Mouse (Mus musculus) adrenal gland (tissue): ENCODE data around the gene Thop1.
"Not testable (repeated sequence)": the region's sequence is repeated elsewhere in the genome, so short reads cannot be mapped to it uniquely, and the experiment has no call there.

Source experiments
- intact Hi-C: fragments of 180-260 bp; cut with DNase I; formaldehyde crosslinking; loops from one replicate; pipeline ENCODE4 v1.15.1; 2025
- long read RNA-seq, 2 experiments: library from polyadenylated mRNA; unstranded; transcript quantifications; one replicate each; pipeline ENCODE4 v2.0.0; 2020; ENCODE audit warnings: borderline replicate concordance in 1 of 2; ENCODE audit not compliant: insufficient replicate concordance in 1 of 2

The Thop1 gene
- long read RNA-seq, experiment 1, transcript Thop1-201 (13 exons, 2,832 nt) = major isoform, 20 of 27 reads
- long read RNA-seq, experiment 1, partial matches to known transcripts = 4 of 27 reads
- long read RNA-seq, experiment 1, other reads (novel, unspliced or antisense) = 3 of 27 reads
- long read RNA-seq, experiment 2, transcript Thop1-201 (13 exons, 2,832 nt) = major isoform, 16 of 21 reads
- long read RNA-seq, experiment 2, partial matches to known transcripts = 5 of 21 reads
- long read RNA-seq, experiment 2, other reads (novel, unspliced or antisense) = 0 of 21 reads

DNA sequence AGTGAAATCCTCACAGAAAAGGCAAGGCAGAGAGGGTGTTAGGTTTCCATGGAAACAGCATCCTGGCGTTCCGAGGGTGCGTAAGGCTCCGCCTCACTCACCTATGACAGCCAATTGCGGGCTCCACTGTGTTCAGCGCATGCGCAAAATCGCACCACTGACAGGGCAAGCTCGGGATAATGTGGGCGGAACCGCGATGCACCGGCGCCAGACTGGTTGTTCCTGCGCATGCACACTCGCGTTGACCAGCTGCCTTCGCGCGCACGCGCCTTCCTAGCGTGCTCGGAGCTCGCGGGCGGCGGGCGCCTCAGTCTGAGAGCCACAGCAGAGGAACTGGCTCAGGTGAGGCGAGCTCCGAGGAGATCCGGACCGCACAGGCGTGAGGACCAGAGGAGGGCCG lies at the start of gene Thop1:
Gene Thop1, plus strand, starts transcription at position 200 of the 400 bp plus-strand sequence.
- intact Hi-C loops = loop anchor here (5.0 kb wide), 1 partner anchor 32 kb away; no protein-coding TSS in a partner anchor

DNA sequence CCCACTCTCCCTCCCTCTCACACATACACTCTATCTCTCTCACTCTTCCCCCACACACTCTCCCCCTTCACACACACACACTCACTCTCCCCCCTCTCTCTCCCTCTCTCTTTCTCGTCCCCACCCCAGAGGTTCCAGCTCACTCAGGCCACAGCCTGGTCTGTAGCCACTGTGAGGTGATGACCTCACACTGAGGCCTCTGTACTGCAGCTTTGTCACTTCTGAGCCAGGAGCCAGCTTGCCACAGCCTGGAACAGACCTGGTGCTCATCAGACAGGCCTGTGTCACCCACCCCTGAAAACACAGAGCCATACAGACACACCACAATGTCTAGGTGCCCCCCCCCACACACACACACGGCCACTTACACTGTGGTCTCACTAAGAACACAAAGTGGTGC lies 49.6 kb upstream of the Thop1 start:
- intact Hi-C loops = no loop called here

DNA sequence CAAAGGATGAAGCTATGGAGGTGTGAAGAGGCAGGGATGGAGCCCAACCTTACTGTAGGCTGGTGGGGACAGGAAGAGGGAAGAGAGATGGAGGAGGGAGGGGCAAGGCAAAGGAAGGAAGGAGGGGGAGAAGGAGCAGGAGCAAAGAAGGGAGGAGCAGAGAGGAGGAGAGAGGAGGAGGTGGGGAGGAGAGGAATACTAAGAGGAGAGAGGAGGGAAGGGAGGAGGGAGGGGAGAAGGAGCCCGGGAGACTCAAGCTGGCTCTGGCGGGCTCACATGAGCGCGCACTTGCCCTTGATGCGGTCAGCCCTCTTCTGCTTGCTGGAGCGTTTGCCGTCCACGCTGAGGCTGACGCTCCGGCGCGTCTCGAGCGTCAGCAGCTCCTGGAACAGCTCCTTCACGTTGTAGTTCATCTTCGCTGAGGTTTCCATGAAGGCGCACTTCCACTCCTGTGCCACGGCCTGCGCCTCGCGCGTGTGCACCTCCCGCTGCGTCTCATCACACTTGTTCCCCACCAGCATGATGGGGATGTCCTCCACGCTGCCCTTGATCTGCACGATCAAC lies 48.2 kb upstream of the Thop1 start:
- intact Hi-C loops = no loop called here

DNA sequence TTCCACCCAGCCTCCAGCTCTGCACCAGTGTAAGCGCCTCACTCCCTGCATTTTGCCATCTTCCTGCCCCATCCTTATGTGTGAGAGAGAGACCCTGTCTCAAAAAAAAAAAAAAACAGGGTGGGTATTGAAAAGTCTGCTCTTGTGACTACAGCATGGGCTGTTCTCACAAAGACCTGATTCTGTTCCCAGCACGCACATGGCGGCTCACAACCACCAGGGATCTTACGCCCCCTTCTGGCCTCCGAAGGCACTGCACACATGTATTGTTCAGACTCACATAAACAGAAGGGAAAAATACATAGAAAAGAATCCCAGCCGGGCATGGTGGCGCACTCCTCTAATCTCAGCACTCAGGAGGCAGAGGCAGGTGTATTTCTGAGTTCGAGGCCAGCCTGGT lies 47.1 kb upstream of the Thop1 start:
- intact Hi-C loops = no loop called here

DNA sequence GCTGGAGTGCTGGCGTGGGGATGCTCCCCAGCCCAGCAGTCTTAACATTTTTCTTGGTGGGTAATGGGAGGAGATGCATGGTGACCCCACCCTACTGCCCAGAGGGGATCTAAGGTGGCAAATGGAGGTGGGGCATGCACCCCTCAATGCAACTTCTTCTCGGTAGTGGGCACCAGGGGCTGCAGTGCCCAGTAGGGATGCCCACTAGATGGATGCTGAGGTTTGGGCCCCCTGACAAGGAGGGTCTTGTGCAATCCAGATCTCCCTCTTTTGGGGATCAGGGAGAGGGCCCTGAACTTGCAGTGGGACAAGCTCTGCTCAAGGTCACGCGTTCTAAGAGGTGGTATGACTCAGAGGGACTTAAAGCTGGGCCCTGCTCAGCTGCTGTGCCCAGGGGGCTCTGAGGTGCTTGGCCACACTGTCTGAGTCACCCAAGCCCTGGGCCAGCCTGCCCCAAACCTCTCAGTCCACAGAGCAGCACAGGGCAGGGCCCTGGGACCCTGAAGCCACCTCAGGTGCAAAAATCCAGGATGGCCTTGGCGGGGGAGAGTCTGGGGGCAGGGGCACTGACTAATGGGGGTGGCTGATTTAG lies 45.4 kb upstream of the Thop1 start:
- intact Hi-C loops = no loop called here

DNA sequence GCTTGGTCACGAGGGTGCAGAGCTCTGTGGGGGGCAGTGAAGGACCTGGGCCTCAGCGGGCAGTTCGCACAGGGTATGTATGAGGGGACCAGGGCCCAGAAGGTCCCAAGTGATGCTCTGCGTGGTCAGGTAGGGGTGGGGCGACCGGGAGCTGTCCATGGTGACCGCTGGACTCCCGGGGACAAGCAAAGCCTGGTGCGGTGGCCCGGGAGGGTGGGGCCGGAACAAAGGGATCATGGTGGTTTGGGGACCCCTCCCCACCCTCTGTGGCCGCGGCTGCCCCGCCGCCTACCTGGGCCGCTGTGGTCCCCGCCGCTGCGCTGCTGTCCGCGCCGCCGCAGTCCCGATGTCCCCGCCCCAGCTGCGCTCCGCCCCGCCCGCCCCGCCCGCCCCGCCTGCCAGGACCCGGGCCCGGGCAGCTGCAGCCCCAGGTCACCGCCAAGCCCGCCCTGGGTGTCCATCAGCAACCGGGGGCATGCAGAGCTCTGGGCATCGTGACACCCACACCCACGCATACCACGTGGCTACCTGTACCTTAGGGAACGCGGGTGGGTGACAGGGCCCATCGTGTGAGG lies 44.7 kb upstream of the Thop1 start:
- intact Hi-C loops = no loop called here

DNA sequence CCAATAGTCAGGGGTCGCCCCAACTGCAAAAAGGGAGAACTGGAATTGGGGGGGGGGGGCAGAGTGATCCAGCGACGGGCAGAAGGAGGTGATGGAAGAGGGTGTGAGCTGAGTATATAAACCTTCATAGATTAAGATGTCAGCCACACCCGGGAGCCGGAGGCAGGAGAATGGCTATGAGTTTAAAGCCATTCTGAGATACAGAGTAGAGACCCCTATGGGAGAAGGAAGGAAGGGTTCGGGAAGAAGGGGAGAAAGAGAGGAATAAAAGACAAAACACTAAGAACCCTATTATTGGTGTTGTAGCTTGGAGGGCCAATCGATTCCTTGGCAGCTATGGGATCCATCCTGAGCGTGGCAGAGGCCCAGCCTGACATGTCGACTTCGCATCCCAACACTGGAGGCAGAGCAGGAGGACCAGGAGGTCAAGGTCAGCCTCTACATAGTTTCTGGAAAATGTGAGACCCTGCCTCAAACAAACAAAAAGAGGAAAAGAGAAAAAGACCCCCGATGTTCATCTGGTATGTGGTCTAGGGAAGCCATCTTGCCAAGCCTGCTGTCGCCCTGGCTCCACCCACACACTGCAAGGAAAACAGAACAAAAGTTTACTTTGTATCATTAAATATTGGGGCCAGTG lies 44.1 kb upstream of the Thop1 start, which contains the start of gene Diras1:
Gene Diras1, minus strand, starts transcription at position 24 of the 637 bp plus-strand sequence.
- intact Hi-C loops = no loop called here

DNA sequence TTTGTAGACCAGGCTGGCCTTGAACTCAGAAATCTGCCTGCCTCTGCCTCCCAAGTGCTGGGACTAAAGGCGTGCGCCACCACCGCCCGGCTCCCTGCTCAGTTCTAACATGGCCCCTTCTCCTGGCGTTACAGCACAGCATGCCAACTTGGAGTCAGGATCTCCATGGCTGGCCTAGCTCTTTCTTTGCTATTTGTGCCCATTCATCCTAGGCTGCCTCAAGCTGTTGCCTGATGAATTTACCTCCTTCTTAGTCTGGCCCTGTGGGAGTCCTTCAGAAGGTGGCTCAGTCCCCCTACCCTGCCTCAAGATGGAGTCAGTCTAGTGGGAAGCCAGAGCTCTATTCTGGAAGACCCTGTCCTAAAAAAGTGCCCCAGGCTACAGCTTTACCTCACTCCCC lies 43.0 kb upstream of the Thop1 start:
- intact Hi-C loops = no loop called here

DNA sequence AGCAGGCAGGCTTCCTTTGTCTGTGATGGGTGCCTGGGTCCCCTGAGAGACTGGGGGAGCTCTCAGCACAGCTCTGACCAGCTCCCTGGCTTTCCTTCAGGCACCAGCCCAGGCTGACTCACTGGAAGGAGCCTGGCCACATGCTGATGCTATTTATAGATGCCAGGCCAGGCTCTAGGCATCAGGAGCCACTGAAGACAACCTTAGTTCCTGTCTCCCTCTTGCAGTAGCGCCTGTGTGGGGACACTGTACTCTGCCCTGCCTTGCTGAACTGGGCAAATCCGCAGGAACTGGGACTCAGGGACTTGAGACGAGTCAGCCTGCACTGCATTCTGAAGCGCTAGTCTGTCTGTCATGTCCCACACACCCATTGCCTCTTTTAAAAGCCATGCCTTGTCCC lies 42.5 kb upstream of the Thop1 start:
- intact Hi-C loops = no loop called here

DNA sequence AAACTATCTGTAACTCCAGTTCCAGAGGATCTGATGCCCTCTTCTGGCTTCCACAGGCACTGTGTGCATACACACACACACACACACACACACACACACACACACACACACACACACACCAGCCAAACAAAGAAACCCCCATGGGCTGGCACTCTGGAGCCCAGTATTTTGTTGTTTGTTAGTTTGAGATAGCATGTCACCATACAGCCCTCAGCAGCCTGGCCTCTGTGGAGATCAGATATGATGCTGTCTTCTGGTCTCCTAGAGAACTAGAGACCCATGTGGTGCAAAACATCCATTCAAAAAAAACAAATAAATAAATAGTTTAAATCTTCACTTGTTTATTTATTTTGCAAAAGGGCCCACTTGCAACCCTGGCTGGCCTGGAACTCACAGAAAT lies 41.6 kb upstream of the Thop1 start:
- intact Hi-C loops = no loop called here

DNA sequence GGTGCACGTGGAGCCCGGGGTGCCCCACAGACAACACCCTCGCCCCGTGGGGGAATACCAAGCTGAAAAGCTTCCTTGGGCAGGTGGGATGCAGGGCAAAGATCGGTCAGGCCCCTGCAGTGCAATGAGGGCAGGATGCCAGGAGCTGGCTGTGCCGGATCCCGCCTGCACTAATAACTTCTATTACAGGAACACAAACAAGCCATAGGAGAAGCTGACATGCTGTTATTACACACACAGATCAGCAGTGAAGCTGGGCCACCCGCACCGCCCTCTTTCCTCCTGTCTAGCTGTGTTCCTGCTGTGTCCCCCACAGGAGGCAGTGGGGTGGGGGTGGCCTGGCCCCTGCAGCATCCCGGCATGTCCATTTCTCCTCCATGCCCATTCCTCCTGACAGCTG lies 40.8 kb upstream of the Thop1 start:
- intact Hi-C loops = no loop called here

DNA sequence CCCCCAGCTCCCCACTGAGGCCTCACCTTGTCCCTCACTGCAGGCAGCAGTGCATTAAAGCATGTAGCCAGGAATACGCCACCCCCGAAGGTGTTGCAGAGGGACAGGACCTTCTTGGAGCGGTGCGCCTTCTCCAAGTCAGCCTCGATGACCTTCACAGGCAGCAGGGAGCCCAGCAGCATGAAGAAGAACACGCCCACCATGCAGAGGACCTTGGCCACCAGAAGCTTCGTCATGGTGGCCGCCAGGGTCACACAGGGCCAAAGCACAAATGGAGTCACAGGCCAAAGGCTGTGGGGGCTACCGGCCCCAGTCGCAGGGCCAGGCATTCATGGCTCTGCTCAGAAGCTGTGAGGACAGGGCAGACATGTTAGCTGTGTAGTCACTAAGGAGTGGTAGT lies 36.2 kb upstream of the Thop1 start:
- intact Hi-C loops = no loop called here

DNA sequence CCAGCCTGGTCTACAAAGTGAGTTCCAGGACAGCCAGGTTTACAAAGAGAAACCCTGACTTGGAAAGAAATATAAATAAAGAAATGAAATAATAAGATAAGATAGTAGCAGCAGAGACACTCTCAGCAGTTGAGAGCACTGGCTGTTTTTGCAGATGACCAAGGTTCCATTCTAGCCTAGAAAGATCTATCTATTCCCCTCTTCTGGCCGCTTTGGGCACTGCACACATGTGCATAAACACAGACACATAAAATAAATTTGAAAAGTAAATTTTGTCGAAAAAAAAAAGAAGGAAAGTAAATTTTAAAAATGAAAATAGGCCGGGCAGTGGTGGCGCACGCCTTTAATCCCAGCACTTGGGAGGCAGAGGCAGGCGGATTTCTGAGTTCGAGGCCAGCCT lies 33.6 kb upstream of the Thop1 start:
- intact Hi-C loops = no loop called here

DNA sequence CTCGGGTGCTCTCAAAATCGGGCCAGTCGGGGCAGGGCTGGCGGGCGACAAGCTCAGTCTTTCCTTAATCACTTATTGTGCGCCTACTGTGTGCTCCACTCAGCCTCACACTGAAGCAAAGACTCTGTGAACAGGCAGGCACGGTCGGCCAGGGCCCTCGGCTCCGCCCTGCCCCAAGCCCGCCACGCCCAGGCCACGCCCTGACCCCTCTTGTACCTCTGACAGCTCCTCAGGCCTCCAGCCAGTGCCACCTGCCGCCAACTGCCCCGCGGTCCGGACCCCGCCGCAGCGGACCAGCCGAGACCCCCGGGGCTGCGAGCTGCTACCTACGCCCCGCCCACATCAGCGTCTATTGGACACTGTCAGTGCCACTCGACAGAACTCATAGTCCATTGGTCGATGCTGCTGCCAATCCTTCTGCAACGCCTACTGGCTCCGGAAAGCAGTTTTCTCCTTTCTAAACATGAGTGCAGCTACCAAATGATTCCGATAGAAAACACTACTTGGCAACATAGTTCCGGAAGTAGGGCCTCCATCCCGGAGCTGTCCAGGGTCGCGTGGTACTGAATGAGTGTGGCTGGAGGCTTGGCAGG lies 32.8 kb upstream of the Thop1 start, which contains the start of gene Slc39a3:
Gene Slc39a3, minus strand, starts transcription at position 439 of the 593 bp plus-strand sequence.
- intact Hi-C loops = no loop called here

DNA sequence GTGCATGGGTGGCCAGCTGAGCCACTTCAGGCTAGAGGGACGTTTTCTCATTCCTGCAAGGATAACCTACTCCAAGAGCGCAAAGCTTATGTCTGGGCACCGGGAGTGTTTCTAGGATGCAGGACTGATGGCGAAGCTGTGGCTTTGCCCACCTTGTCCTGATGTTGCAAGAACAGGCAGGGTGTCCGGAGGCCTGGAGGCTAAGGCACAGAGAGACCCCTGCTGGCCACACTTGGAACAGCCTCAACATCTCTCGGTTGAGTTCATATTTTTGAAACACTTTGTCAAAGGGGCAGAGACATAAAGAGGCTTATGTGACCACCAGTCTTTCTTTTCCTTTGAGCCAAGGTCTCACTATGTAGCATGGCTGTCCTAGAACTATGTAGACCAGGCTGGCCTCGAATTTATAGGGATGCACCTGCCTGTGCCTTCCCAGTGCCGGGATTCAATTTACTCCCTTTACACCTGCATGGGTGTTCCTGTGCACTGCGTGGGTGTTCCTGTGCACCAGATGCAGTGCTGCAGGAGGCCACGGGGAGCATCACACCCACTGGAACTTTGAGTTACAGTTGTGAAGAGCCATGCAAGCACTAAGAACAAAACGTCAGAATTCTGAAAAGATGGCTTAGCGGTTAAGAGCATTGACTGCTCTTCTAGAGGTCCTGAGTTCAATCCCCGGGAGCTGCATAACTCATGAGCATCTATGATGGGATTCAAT lies 28.2 kb upstream of the Thop1 start:
- intact Hi-C loops = loop anchor here (5.0 kb wide), 1 partner anchor 39 kb away; no protein-coding TSS in a partner anchor

DNA sequence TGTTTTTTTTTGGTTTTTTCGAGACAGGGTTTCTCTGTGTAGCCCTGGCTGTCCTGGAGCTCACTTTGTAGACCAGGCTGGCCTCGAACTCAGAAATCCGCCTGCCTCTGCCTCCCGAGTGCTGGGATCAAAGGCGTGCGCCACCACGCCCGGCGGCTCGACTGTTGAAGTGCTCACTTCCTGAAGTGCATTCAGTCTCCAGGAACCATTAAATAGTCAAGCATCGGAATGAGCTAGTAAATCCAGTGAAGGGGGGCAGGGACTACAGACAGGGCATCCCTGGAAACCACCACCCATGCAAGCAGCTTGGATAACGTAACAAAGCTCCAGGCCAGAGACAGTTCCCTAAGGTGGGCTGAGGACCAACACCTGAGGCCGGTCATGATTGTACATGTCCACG lies 24.6 kb upstream of the Thop1 start:
- intact Hi-C loops = not testable (repeated sequence)

DNA sequence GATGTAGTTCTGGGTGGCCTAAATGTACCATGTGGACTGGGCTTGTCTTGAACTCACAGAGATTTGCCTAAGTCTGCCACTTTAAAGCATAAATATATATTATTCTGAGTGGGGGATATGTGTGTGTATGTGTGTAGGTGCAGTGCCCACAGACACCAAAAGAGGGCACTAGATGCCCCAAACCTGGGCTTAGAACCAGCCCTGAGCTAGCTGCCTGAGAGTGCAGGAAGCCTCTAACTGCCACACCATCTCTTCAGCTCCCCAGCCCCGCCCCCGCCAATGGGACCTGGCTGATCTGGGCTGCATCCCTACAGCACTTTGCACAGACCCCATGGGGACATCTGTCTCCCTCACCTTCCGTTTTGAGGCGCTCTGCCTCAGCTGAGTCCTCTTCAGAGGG lies 19.2 kb upstream of the Thop1 start:
- intact Hi-C loops = no loop called here

DNA sequence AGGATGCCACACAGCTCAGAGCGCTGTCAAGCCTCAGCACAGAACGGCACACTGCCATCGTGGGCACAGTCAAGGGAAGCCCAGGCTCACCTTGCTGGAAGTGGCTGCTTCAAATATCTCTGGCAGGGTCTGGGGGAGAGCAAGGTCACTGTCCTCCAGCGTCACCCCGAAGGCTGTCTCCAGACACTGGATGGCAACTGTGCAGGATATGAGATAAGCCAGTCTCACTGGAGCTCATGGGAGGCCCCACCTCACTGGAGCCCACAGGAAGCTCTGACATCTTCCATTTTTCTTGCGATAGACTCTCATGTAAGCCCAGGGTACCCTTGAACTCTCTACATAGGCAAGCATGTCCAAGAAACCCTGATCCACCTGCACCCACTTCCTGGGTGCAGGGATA lies 18.7 kb upstream of the Thop1 start:
- intact Hi-C loops = no loop called here

DNA sequence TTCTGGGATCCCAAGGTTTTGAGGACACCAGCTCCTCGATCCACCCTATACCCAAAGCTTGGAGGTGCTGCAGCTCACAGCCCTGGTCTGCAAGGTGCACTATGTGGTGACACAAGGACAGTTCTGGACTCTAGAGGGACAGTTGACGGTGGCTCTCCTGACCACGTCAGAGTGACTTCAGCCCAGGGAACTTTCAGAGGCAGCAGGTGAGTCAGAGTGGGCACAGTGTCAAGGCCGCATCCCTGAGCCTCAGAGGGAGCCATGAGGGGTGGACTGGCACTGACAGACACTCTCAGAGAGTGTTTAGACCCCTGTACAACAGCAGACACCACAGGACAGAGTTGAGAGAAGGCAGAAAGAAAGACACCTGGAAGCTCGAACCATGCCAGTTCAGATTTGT lies 17.3 kb upstream of the Thop1 start:
- intact Hi-C loops = no loop called here

DNA sequence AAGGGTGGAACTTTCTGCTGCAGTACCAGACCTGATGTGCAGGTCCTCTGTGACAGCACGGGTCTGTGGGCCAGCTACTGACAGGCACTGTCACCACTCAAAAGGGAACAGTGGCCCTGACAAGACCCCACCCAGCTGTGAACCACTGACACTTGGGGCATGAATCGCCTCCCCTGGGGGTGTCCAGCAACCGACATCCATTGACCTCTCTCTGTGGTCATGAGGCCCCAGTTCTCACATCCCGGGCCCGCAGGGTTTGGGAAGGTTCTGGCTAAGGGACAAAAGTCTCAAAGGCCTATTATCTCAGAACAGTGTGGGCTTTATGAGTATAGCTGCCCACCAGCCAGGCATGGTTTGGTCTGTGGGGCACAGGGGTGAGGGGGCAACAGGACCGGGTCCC lies 14.7 kb upstream of the Thop1 start:
- intact Hi-C loops = no loop called here

DNA sequence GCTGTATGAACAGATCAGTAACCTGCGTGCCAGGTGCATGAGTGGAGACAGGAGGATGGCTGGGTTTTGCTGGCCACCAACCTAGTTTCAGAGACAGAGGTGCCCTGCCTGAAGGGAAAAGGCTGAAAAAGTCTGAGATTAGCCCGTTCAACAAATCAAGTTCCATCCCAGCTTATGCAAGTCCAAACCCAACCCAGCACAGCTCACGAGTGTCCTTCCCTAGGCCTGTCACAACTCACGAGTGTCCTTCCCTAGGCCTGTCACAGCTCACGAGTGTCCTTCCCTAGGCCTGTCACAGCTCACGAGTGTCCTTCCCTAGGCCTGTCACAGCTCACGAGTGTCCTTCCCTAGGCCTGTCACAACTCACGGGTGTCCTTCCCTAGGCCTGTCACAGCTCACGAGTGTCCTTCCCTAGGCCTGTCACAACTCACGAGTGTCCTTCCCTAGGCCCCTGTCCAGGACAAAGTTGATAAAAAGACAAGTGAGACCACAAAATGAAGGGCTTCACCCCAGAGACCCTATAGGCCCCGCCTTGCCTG lies 14.0 kb upstream of the Thop1 start:
- intact Hi-C loops = not testable (repeated sequence)
